Mouse (Mus musculus) spleen, postnatal 10 days (tissue): ENCODE measurements at regions not wholly inside any gene's neighbourhood (a gene's known extent, or its start where the extent isn't known, plus 50 kb on each side); places are given as distances from the start of the nearest gene placed in this dataset.
A peak's percentile ranks its signal among the peaks of the same experiment; 100 is the strongest.

Experiments used
- DNase-seq, 2 experiments: peaks; one replicate each; pipeline ENCODE4 v3.0.0; 2021 to 2022; ENCODE audit warnings: low spot score in 2 of 2

- DNase-seq: no peak
Measured at GRCm38 (mm10) chr3:106879994-106880393, 53.9 kb upstream of the Olfr266 start.

GRCm38 (mm10) chr3:106903198-106903597 is 77.1 kb upstream of the Olfr266 start:
- DNase-seq: no peak

GRCm38 (mm10) chr3:106906668-106907067 is 80.6 kb upstream of the Olfr266 start:
- no peak for DNase-seq

- DNase-seq: no peak
Measured at GRCm38 (mm10) chr3:106936067-106936466, 99.9 kb upstream of the Kcna3 start.

- no peak for DNase-seq
Measured at GRCm38 (mm10) chr3:106940095-106940494, 95.9 kb upstream of the Kcna3 start.

- DNase-seq: no peak
Measured at GRCm38 (mm10) chr3:106955555-106956446, 80.2 kb upstream of the Kcna3 start.

- no peak for DNase-seq
Measured at GRCm38 (mm10) chr3:106957162-106957895, 78.6 kb upstream of the Kcna3 start.

- no peak for DNase-seq
Measured at GRCm38 (mm10) chr3:106958194-106958593, 77.8 kb upstream of the Kcna3 start.

GRCm38 (mm10) chr3:106960596-106960995 is 75.4 kb upstream of the Kcna3 start:
- DNase-seq: no peak

GRCm38 (mm10) chr3:106962466-106962865 is 73.5 kb upstream of the Kcna3 start:
- peak in 1 of 2 experiments; percentile 23 for DNase-seq

GRCm38 (mm10) chr3:106966198-106966597 is 69.8 kb upstream of the Kcna3 start:
- DNase-seq: no peak

- DNase-seq: no peak
Measured at GRCm38 (mm10) chr3:106967479-106967878, 68.5 kb upstream of the Kcna3 start.

GRCm38 (mm10) chr3:106974114-106974789 is 61.7 kb upstream of the Kcna3 start:
- no peak for DNase-seq

- DNase-seq: no peak
Measured at GRCm38 (mm10) chr3:106978728-106979127, 57.2 kb upstream of the Kcna3 start.

GRCm38 (mm10) chr3:106980914-106981313 is 55.1 kb upstream of the Kcna3 start:
- no peak for DNase-seq

GRCm38 (mm10) chr3:106981323-106981722 is 54.6 kb upstream of the Kcna3 start:
- DNase-seq: no peak

- DNase-seq: no peak
Measured at GRCm38 (mm10) chr3:106984231-106984630, 51.7 kb upstream of the Kcna3 start.
